Mouse (Mus musculus) intestine, postnatal 0 days (tissue): ENCODE results near the gene Gpr162. TPM values are rescaled to one million over a fixed set of nuclear protein-coding genes. Genes with fewer than 3 reads are reported as not detected.

Source experiments
- ATAC-seq: fragments of 200-750 bp; cut with Nextera tagmentation; 2 replicates; pipeline ENCODE4 v1.8.0; 2017; ENCODE audit warnings: mild to moderate bottlenecking, moderate TSS enrichment, moderate library complexity
- H3K27ac ChIP-seq: fragments of 300-500 bp; sonication (generic); 2 replicates; pipeline ENCODE4 v1.5.1; 2014; ENCODE audit warnings: mild to moderate bottlenecking, low read depth, low read length, moderate library complexity
- H3K27me3 ChIP-seq: fragments of 300-500 bp; sonication (generic); replicated peaks from 2 replicates; pipeline ENCODE4 v1.6.1; 2014; ENCODE audit warnings: low read length, mixed read lengths; ENCODE audit not compliant: control insufficient read depth, insufficient read depth
- H3K36me3 ChIP-seq: fragments of 300-500 bp; sonication (generic); 2 replicates; pipeline ENCODE4 v1.6.1; 2014; ENCODE audit warnings: mild to moderate bottlenecking, moderate library complexity; ENCODE audit not compliant: control insufficient read depth, insufficient read depth
- H3K4me1 ChIP-seq: fragments of 300-500 bp; sonication (generic); replicated peaks from 2 replicates; pipeline ENCODE4 v1.6.1; 2014; ENCODE audit warnings: antibody characterized with exemption, low read length, mixed read lengths; ENCODE audit not compliant: control insufficient read depth, insufficient read depth
- H3K4me2 ChIP-seq: fragments of 300-500 bp; sonication (generic); replicated peaks from 2 replicates; pipeline ENCODE4 v1.6.1; 2014; ENCODE audit warnings: low read depth, mild to moderate bottlenecking, moderate library complexity
- H3K4me3 ChIP-seq: fragments of 300-500 bp; sonication (generic); 2 replicates; pipeline ENCODE4 v1.5.1; 2014; ENCODE audit warnings: low read depth, low read length
- H3K9ac ChIP-seq: fragments of 300-500 bp; sonication (generic); 2 replicates; pipeline ENCODE4 v1.6.1; 2014; ENCODE audit warnings: mild to moderate bottlenecking, low read depth, low read length
- H3K9me3 ChIP-seq: fragments of 300-500 bp; sonication (generic); 2 replicates; pipeline ENCODE4 v1.6.1; 2016; ENCODE audit warnings: mixed run types; ENCODE audit not compliant: control insufficient read depth
- CTCF ChIP-seq: sonication (generic); IDR thresholded peaks from 2 replicates; pipeline ENCODE4 v1.5.1; 2016; ENCODE audit warnings: low read depth, mild to moderate bottlenecking, control low read depth, antibody characterized with exemption, moderate library complexity
- WGBS: fragments of 180-500 bp; shearing (Covaris S2); extraction: QIAGEN DNeasy Blood & Tissue Kit; methylation state at CpG from one replicate; pipeline ENCODE4 v1.1.7; 2014; 5-methylcytosine and 5-hydroxymethylcytosine counted together
- polyA plus RNA-seq: library from polyadenylated mRNA; unstranded; fragments of >200 nt; fragmentation: Nextera tagmentation; extraction: Ambion mirVana; gene quantifications from 2 replicates; pipeline ENCODE4 v1.2.1, GENCODE M21; 2015

The Gpr162 gene
- polyA plus RNA-seq, 1 experiment from 2014 or later, result 0.46 TPM

GRCm38 (mm10) chr6:124817125-124817524 lies 46.7 kb downstream of the Gpr162 start:
- Histone ChIP-seq H3K27me3 (no peaks in the 10 kb centered on the region), H3K4me1 (peaks cover 8% of the 10 kb centered on the region; the same call in 1 of the 2 replicates), H3K9me3 (no peaks in the 10 kb centered on the region), H3K27ac (peak overlapping the region; percentile 28; the same call in 1 of the 2 replicates), H3K4me2 (no peak overlapping the region), H3K36me3 (peaks cover 64% of the 10 kb centered on the region), H3K9ac (no peak overlapping the region), H3K4me3 (no peak overlapping the region)
- WGBS, result 96% methylated on average over 11 of the region's 11 CpGs
- no peak for TF ChIP-seq CTCF
- no peak for ATAC-seq

GRCm38 (mm10) chr6:124816611-124817010 lies 47.2 kb downstream of the Gpr162 start:
- H3K9me3 ChIP-seq, result no peaks in the 10 kb centered on the region
- no peak overlapping the region for H3K27ac ChIP-seq
- no peak overlapping the region for H3K4me2 ChIP-seq
- ATAC-seq, result no peak
- H3K4me3 ChIP-seq, result no peak overlapping the region
- TF ChIP-seq CTCF, result no peak
- WGBS, result 83% methylated on average over 4 of the region's 4 CpGs
- no peak overlapping the region for H3K9ac ChIP-seq
- H3K4me1 ChIP-seq, result peaks cover 8% of the 10 kb centered on the region; the same call in 1 of the 2 replicates
- no peaks in the 10 kb centered on the region for H3K27me3 ChIP-seq
- H3K36me3 ChIP-seq, result peaks cover 63% of the 10 kb centered on the region

- H3K9ac ChIP-seq, result no peak overlapping the region
- WGBS, result 57% methylated on average over 9 of the region's 9 CpGs
- H3K27ac ChIP-seq, result no peak overlapping the region
- no peaks in the 10 kb centered on the region for H3K9me3 ChIP-seq
- TF ChIP-seq CTCF, result no peak
- H3K36me3 ChIP-seq, result peaks cover 64% of the 10 kb centered on the region
- H3K4me1 ChIP-seq, result peaks cover 9% of the 10 kb centered on the region; the same call in 1 of the 2 replicates
- ATAC-seq, result no peak; the same call in 1 of the 2 replicates
- peak overlapping the region; percentile 70 for H3K4me2 ChIP-seq
- no peaks in the 10 kb centered on the region for H3K27me3 ChIP-seq
- H3K4me3 ChIP-seq, result no peak overlapping the region
Measured at GRCm38 (mm10) chr6:124814858-124815774, 48.7 kb downstream of the Gpr162 start.

GRCm38 (mm10) chr6:124814448-124814847 lies 49.3 kb downstream of the Gpr162 start:
- H3K9ac ChIP-seq, result no peak overlapping the region
- H3K4me3 ChIP-seq, result peak overlapping the region; percentile 59
- TF ChIP-seq CTCF, result no peak
- ATAC-seq, result peak; percentile 17; the same call in 1 of the 2 replicates
- no peaks in the 10 kb centered on the region for H3K27me3 ChIP-seq
- 0 out of 2 replicates have a peak overlapping the region, but pooled peaks have one; percentile 15 for H3K27ac ChIP-seq
- 39% methylated on average over 8 of the region's 8 CpGs for WGBS
- H3K4me1 ChIP-seq, result peaks cover 13% of the 10 kb centered on the region; the same call in 1 of the 2 replicates
- no peaks in the 10 kb centered on the region for H3K9me3 ChIP-seq
- H3K36me3 ChIP-seq, result peaks cover 62% of the 10 kb centered on the region
- peak overlapping the region; percentile 70 for H3K4me2 ChIP-seq

GRCm38 (mm10) chr6:124813933-124814332 lies 49.9 kb downstream of the Gpr162 start, which contains the start of gene Tpi1:
Gene Tpi1 (minus strand): TSS chr6:124814296.
- H3K4me2 ChIP-seq, result peak within 1 kb of the TSS; percentile 70
- no peaks in the 10 kb centered on the region for H3K27me3 ChIP-seq
- WGBS, result under 1% methylated on average over 22 of the region's 22 CpGs
- TF ChIP-seq CTCF, result no peak; the same call in 1 of the 2 replicates
- peaks cover 59% of the 10 kb centered on the region for H3K36me3 ChIP-seq
- peak within 1 kb of the TSS; percentile 88 for H3K27ac ChIP-seq
- H3K4me1 ChIP-seq, result peaks cover 13% of the 10 kb centered on the region; the same call in 1 of the 2 replicates
- H3K4me3 ChIP-seq, result peak within 1 kb of the TSS; percentile 59
- ATAC-seq, result peak; percentile 84
- peak within 1 kb of the TSS; percentile 68 for H3K9ac ChIP-seq
- no peaks in the 10 kb centered on the region for H3K9me3 ChIP-seq

GRCm38 (mm10) chr6:124813496-124813895 lies 50.3 kb downstream of the Gpr162 start:
- peak; percentile 48 for ATAC-seq
- no peaks in the 10 kb centered on the region for H3K9me3 ChIP-seq
- TF ChIP-seq CTCF, result no peak
- H3K4me1 ChIP-seq, result peaks cover 13% of the 10 kb centered on the region; the same call in 1 of the 2 replicates
- WGBS, result under 1% methylated on average over 18 of the region's 18 CpGs
- H3K27ac ChIP-seq, result peak overlapping the region; percentile 88
- H3K4me3 ChIP-seq, result peak overlapping the region; percentile 59
- peak overlapping the region; percentile 70 for H3K4me2 ChIP-seq
- H3K9ac ChIP-seq, result peak overlapping the region; percentile 68
- H3K36me3 ChIP-seq, result peaks cover 57% of the 10 kb centered on the region
- H3K27me3 ChIP-seq, result no peaks in the 10 kb centered on the region
